ENCODE assay signal across 16 mouse cellular contexts in the genomic region with DNA sequence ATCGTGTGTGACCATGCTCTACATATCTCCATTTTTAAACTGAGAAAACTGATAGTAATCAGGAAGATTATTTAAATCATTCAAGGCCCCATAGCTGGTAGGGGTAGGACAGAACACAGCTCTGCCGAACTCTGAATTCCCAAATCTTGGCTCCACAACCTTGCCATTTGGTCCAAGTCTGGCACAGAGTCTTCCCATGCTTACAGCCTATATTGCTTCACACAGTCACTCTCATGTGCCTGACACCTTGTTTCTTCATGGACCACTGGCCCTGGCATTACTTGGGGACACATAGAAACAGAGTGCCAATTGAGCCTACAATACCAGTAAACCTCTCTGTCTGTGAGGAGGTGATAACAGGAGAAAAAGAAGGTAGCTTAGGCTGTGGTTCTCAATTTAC.
"Had no signal": no experiment of that assay in that cellular context is flagged by ENCODE, and none has a peak within 500 bp of the region (broad histone marks: within the 10 kb centered on the region; RNA-seq: fewer than 3 reads in every experiment).

No protein-coding gene starts in this region.

- H3K36me3 ChIP-seq: liver, embryonic 15.5 days; midbrain, embryonic 13.5 days; midbrain, embryonic 15.5 days; neural tube, embryonic 12.5 days; stomach, embryonic 15.5 days had no signal

- H3K4me1 ChIP-seq: liver, embryonic 15.5 days; neural tube, embryonic 12.5 days had no signal

- ATAC-seq: liver, postnatal 0 days; midbrain, embryonic 13.5 days; midbrain, embryonic 15.5 days had no signal

- H3K27me3 ChIP-seq: liver, embryonic 15.5 days; megakaryocyte, embryonic 14.5 days; midbrain, embryonic 13.5 days; midbrain, embryonic 15.5 days; neural tube, embryonic 12.5 days; stomach, embryonic 15.5 days had no signal

- H3K4me2 ChIP-seq: liver, embryonic 15.5 days; midbrain, embryonic 11.5 days; midbrain, embryonic 13.5 days; midbrain, embryonic 15.5 days; neural tube, embryonic 12.5 days; stomach, embryonic 15.5 days had no signal

- H3K27ac ChIP-seq: liver, embryonic 15.5 days; macrophage; midbrain, embryonic 13.5 days; midbrain, embryonic 15.5 days; neural tube, embryonic 12.5 days had no signal

- H3K4me3 ChIP-seq: liver, embryonic 15.5 days; megakaryocyte, embryonic 14.5 days; midbrain, embryonic 13.5 days; midbrain, embryonic 15.5 days; neural tube, embryonic 12.5 days; stomach, embryonic 15.5 days had no signal

- H3K9ac ChIP-seq: liver, embryonic 15.5 days; liver, postnatal 0 days; midbrain, embryonic 13.5 days; midbrain, embryonic 15.5 days; neural tube, embryonic 12.5 days; stomach, embryonic 15.5 days had no signal

- DNase-seq: liver, postnatal 0 days; lung, adult 2 months; lung, postnatal 10 days; lung, postnatal 36 days; right cerebral cortex, postnatal 14 days; thymus, adult 2 months; thymus, postnatal 14 days; thymus, postnatal 36 days had no signal

- H3K9me3 ChIP-seq: liver, embryonic 15.5 days; midbrain, embryonic 13.5 days; midbrain, embryonic 15.5 days; neural tube, embryonic 12.5 days; stomach, embryonic 15.5 days had no signal
